Mouse (Mus musculus) hindbrain, embryonic 11.5 days (tissue): Measurements from ENCODE around the gene Gabrp. TPM values are rescaled to one million over a fixed set of nuclear protein-coding genes. Genes with fewer than 3 reads are reported as not detected.

Experiments
- polyA plus RNA-seq: library from polyadenylated mRNA; unstranded; fragments of >200 nt; fragmentation: Nextera tagmentation; extraction: Ambion mirVana; gene quantifications from 2 replicates; pipeline ENCODE4 v1.2.1, GENCODE M21; 2014

The Gabrp gene
- polyA plus RNA-seq, 1 experiment from 2014 or later, result 6.0 TPM

Other genes with a start within 250 kb of the Gabrp start
- gene Ranbp17, start 65.2 kb downstream of the Gabrp start, polyA plus RNA-seq, result 13.7 and 14.8 TPM in 2 replicates
- 0.08 TPM in 1 of 2 replicates, not detected in the other for gene D130052B06Rik, start 20.3 kb upstream of the Gabrp start, polyA plus RNA-seq